Mouse (Mus musculus): ENCODE measurements at regions not wholly inside any gene's neighbourhood (a gene's known extent, or its start where the extent isn't known, plus 50 kb on each side); places are given as distances from the start of the nearest gene placed in this dataset.
"Not testable (repeated sequence)": the region's sequence is repeated elsewhere in the genome, so short reads cannot be mapped to it uniquely, and the experiment has no call there.

GRCm38 (mm10) chr13:72184116-72184845 lies 220.8 kb upstream of the Irx1 start:
- peak; percentile 39 for DNase-seq (ENCODE audit: low read depth, low spot score)

- DNase-seq (ENCODE audit: low read depth, low spot score) = no peak
These were observed 221.3 kb upstream of the Irx1 start for GRCm38 (mm10) chr13:72184846-72185118.

- DNase-seq (ENCODE audit: low read depth, low spot score) = no peak
These were observed 232.4 kb upstream of the Irx1 start for GRCm38 (mm10) chr13:72195881-72196280.

- peak; percentile 47 for DNase-seq (ENCODE audit: low read depth, low spot score)
These were observed 235.0 kb upstream of the Irx1 start for GRCm38 (mm10) chr13:72198341-72199105.

- no peak for DNase-seq (ENCODE audit: low read depth, low spot score)
These were observed 246.0 kb upstream of the Irx1 start for GRCm38 (mm10) chr13:72209518-72209917.

GRCm38 (mm10) chr13:72209946-72210456 lies 246.5 kb upstream of the Irx1 start:
- peak; percentile 40 for DNase-seq (ENCODE audit: low read depth, low spot score)

GRCm38 (mm10) chr13:72210474-72211309 lies 247.2 kb upstream of the Irx1 start:
- peak; percentile 16 for DNase-seq (ENCODE audit: low read depth, low spot score)

GRCm38 (mm10) chr13:72211716-72212115 lies 248.2 kb upstream of the Irx1 start:
- DNase-seq (ENCODE audit: low read depth, low spot score) = no peak

- DNase-seq (ENCODE audit: low read depth, low spot score) = no peak
These were observed 249.2 kb upstream of the Irx1 start for GRCm38 (mm10) chr13:72212747-72213146.

- no peak for DNase-seq (ENCODE audit: low read depth, low spot score)
These were observed 255.8 kb upstream of the Irx1 start for GRCm38 (mm10) chr13:72219329-72219728.

- no peak for DNase-seq (ENCODE audit: low read depth, low spot score)
These were observed 263.6 kb upstream of the Irx1 start for GRCm38 (mm10) chr13:72227102-72227501.

GRCm38 (mm10) chr13:72231032-72231591 lies 267.6 kb upstream of the Irx1 start:
- DNase-seq (ENCODE audit: low read depth, low spot score) = no peak

GRCm38 (mm10) chr13:72232080-72232479 lies 268.6 kb upstream of the Irx1 start:
- no peak for DNase-seq (ENCODE audit: low read depth, low spot score)

GRCm38 (mm10) chr13:72241919-72242318 lies 278.4 kb upstream of the Irx1 start:
- no peak for DNase-seq (ENCODE audit: low read depth, low spot score)

- DNase-seq (ENCODE audit: low read depth, low spot score) = no peak
These were observed 286.9 kb upstream of the Irx1 start for GRCm38 (mm10) chr13:72250419-72250818.

- not testable (repeated sequence) for DNase-seq (ENCODE audit: low read depth, low spot score)
These were observed 289.7 kb upstream of the Irx1 start for GRCm38 (mm10) chr13:72253242-72253641.

- DNase-seq (ENCODE audit: low read depth, low spot score) = no peak
These were observed 295.3 kb upstream of the Irx1 start for GRCm38 (mm10) chr13:72258794-72259193.

GRCm38 (mm10) chr13:72264416-72264815 lies 300.9 kb upstream of the Irx1 start:
- DNase-seq (ENCODE audit: low read depth, low spot score) = no peak

GRCm38 (mm10) chr13:72265116-72265515 lies 301.6 kb upstream of the Irx1 start:
- DNase-seq (ENCODE audit: low read depth, low spot score) = no peak

- DNase-seq (ENCODE audit: low read depth, low spot score) = no peak
These were observed 302.1 kb upstream of the Irx1 start for GRCm38 (mm10) chr13:72265650-72266049.

- no peak for DNase-seq (ENCODE audit: low read depth, low spot score)
These were observed 302.7 kb upstream of the Irx1 start for GRCm38 (mm10) chr13:72266174-72266768.
